Mouse (Mus musculus): ENCODE results near the gene Meis2. TPM values are rescaled to one million over a fixed set of nuclear protein-coding genes. Genes with fewer than 3 reads are reported as not detected.

Gene Meis2
- total RNA-seq, 2 experiments from 2014 or later, result 159 to 160 TPM

GRCm38 (mm10) chr2:116009097-116009970 lies 56.3 kb downstream of the Meis2 start:
- no peak for DNase-seq (ENCODE audit: low spot score in 2 of 2)

GRCm38 (mm10) chr2:116002354-116002753 lies 63.3 kb downstream of the Meis2 start:
- DNase-seq (ENCODE audit: low spot score in 2 of 2), result no peak

- DNase-seq (ENCODE audit: low spot score in 2 of 2), result no peak
Measured at GRCm38 (mm10) chr2:116001352-116002138, 64.1 kb downstream of the Meis2 start.

- DNase-seq (ENCODE audit: low spot score in 2 of 2), result no peak
Measured at GRCm38 (mm10) chr2:116000514-116000913, 65.1 kb downstream of the Meis2 start.

- DNase-seq (ENCODE audit: low spot score in 2 of 2), result no peak
Measured at GRCm38 (mm10) chr2:115998802-115999201, 66.8 kb downstream of the Meis2 start.

GRCm38 (mm10) chr2:115996438-115996837 lies 69.2 kb downstream of the Meis2 start:
- DNase-seq (ENCODE audit: low spot score in 2 of 2), result no peak

- DNase-seq (ENCODE audit: low spot score in 2 of 2), result no peak
Measured at GRCm38 (mm10) chr2:115993877-115994276, 71.8 kb downstream of the Meis2 start.

- no peak for DNase-seq (ENCODE audit: low spot score in 2 of 2)
Measured at GRCm38 (mm10) chr2:115989249-115989648, 76.4 kb downstream of the Meis2 start.

- DNase-seq (ENCODE audit: low spot score in 2 of 2), result no peak
Measured at GRCm38 (mm10) chr2:115988448-115988847, 77.2 kb downstream of the Meis2 start.

GRCm38 (mm10) chr2:115984952-115985351 lies 80.7 kb downstream of the Meis2 start:
- no peak for DNase-seq (ENCODE audit: low spot score in 2 of 2)

- DNase-seq (ENCODE audit: low spot score in 2 of 2), result no peak
Measured at GRCm38 (mm10) chr2:115984487-115984886, 81.2 kb downstream of the Meis2 start.

GRCm38 (mm10) chr2:115980490-115980889 lies 85.1 kb downstream of the Meis2 start:
- DNase-seq (ENCODE audit: low spot score in 2 of 2), result no peak

GRCm38 (mm10) chr2:115979683-115980476 lies 85.8 kb downstream of the Meis2 start:
- DNase-seq (ENCODE audit: low spot score in 2 of 2), result no peak

GRCm38 (mm10) chr2:115978666-115979065 lies 87.0 kb downstream of the Meis2 start:
- DNase-seq (ENCODE audit: low spot score in 2 of 2), result no peak

- no peak for DNase-seq (ENCODE audit: low spot score in 2 of 2)
Measured at GRCm38 (mm10) chr2:115971296-115971805, 94.3 kb downstream of the Meis2 start.

GRCm38 (mm10) chr2:115970091-115970820 lies 95.4 kb downstream of the Meis2 start:
- DNase-seq (ENCODE audit: low spot score in 2 of 2), result no peak

GRCm38 (mm10) chr2:115969201-115969600 lies 96.4 kb downstream of the Meis2 start:
- DNase-seq (ENCODE audit: low spot score in 2 of 2), result no peak

- DNase-seq (ENCODE audit: low spot score in 2 of 2), result no peak
Measured at GRCm38 (mm10) chr2:115964911-115965310, 100.7 kb downstream of the Meis2 start.

- DNase-seq (ENCODE audit: low spot score in 2 of 2), result no peak
Measured at GRCm38 (mm10) chr2:115963293-115963835, 102.3 kb downstream of the Meis2 start.

- no peak for DNase-seq (ENCODE audit: low spot score in 2 of 2)
Measured at GRCm38 (mm10) chr2:115962728-115963127, 102.9 kb downstream of the Meis2 start.
